Mouse (Mus musculus): ENCODE measurements at regions not wholly inside any gene's neighbourhood (a gene's known extent, or its start where the extent isn't known, plus 50 kb on each side); places are given as distances from the start of the nearest gene placed in this dataset.

DNA sequence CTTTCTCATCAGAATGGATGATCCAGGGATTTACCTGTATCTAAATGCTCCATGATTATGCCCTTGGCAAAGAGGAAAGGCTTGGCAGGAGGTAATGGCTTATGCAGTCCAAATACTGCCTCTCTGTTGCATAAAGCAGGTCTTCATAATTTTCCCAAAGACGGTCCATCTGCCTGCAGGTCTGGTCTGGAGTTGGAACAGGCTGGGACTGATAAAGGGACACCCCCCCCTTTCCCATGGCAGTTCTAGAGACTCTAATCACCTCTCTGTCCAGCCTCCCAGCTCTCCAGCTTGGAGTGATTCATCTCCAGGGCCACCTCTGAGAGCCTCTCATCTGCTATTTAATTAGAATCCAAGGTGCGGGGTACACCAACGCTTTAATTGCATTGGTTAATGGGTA lies 65.9 kb upstream of the Glce start:
- 80% methylated on average over 3 of the region's 3 CpGs for WGBS
- H3K27me3 ChIP-seq (ENCODE audit: insufficient read depth, poor library complexity, severe bottlenecking): peaks cover 18% of the 10 kb centered on the region; the same call in 1 of the 2 replicates
- H3K4me3 ChIP-seq: no peak overlapping the region
- no peak for DNase-seq (ENCODE audit: low spot score)
- no peaks in the 10 kb centered on the region for H3K36me3 ChIP-seq
- peaks cover 62% of the 10 kb centered on the region for H3K4me1 ChIP-seq (replicated peaks)
- H3K9me3 ChIP-seq: no peaks in the 10 kb centered on the region
- no peak overlapping the region for H3K27ac ChIP-seq

DNA sequence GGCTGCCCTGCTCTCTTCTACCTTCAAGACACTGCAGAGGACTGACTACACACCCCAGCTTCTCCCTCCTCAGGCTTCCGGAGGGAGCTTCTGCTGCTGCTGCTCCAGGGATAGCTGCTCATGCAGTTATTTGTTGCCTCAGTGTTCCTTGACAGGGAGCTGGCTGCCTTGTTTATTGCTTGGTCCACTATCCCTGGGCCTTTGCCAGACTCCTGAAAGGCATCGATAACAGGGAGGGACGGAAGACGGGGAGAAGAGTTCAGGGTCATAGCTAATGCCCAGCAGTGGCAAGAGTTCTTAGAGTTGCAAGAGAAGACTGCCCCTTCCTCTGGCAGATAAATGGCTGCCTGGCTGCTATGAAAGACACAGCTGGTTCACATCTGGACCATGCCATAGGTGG lies 64.4 kb upstream of the Glce start:
- Histone ChIP-seq H3K36me3 (no peaks in the 10 kb centered on the region), H3K27ac (no peak overlapping the region), H3K4me3 (no peak overlapping the region), H3K4me1 (replicated peaks) (peaks cover 54% of the 10 kb centered on the region), H3K9me3 (no peaks in the 10 kb centered on the region), H3K27me3 (ENCODE audit: insufficient read depth, poor library complexity, severe bottlenecking) (peaks cover 11% of the 10 kb centered on the region; the same call in 1 of the 2 replicates)
- 86% methylated on average over 4 of the region's 4 CpGs for WGBS
- DNase-seq (ENCODE audit: low spot score): no peak

DNA sequence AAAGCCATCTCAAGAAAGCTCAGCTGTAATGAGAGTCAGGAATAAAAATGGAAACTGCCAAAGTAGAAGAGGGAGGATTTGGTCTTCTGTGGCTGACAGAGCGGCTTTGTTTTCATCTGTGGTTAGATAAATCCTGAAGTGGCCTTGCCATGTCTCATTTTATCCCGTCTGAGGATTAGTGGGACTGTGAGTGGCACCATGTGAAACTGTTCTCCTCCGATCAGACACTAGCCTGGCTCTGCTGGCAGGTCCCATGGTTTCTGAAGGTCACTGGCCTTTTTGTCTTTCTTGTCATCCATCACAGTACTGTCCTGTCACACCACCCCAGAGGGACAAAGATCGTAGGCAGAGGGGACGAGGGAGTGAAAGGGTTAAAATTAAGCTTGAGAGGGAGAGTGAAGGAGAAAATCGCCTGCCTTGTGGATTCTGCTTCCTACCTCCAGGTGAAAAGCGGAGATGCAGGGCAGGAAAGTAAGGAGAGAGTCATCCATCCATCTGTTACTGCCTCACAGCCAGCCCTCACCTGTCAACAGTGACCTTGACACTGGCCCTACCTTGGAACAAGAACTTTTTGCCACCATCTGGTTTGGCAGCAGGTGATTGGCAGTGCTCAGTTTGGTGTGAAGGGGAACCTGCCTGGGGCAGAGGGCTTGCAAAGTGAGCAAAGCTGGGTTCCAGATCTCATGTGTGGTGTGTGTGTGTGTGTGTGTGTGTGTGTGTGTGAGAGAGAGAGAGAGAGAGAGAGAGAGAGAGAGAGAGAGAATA lies 63.2 kb upstream of the Glce start:
- Histone ChIP-seq H3K9me3 (no peaks in the 10 kb centered on the region), H3K4me3 (no peak overlapping the region), H3K4me1 (replicated peaks) (peaks cover 56% of the 10 kb centered on the region), H3K27me3 (ENCODE audit: insufficient read depth, poor library complexity, severe bottlenecking) (peaks cover 11% of the 10 kb centered on the region; the same call in 1 of the 2 replicates), H3K36me3 (no peaks in the 10 kb centered on the region), H3K27ac (no peak overlapping the region)
- 57% methylated on average over 7 of the region's 7 CpGs for WGBS
- no peak for DNase-seq (ENCODE audit: low spot score)

DNA sequence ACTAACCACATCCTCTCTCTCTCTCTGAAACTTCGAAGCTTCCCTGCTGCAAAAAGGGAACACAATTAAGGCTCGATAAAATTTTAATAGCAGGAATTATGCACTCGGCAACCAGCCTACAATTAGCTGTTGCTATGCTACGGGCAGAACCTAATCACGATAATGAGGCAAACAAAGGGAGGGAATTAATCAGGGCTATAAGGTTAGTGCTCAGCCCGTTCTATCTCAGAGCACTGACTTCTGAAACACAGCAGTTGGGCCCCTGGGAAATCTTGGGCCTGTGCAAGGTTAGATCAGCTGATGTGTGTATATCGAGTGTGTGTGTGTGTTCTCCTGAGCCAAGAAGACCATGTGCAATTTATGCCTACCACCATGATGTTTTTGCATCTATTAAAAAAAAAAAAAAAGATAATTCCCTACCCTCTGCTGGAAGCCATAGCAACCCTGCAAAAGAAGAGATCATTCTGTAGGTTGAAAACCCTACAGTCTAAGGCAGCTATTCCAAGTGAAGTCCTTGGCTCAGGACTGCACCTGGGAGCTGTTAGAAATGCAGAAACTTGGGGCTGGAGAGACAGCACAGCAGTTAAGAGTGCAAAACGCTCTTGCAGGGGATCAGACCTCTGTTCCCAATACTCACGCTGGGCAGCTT lies 58.9 kb upstream of the Glce start:
- Histone ChIP-seq H3K36me3 (no peaks in the 10 kb centered on the region), H3K27ac (peak overlapping the region; percentile 73), H3K9me3 (no peaks in the 10 kb centered on the region), H3K4me3 (no peak overlapping the region), H3K4me1 (replicated peaks) (peaks cover 41% of the 10 kb centered on the region), H3K27me3 (ENCODE audit: insufficient read depth, poor library complexity, severe bottlenecking) (no peaks in the 10 kb centered on the region)
- no peak for DNase-seq (ENCODE audit: low spot score)
- 49% methylated on average over 9 of the region's 9 CpGs for WGBS

GRCm38 (mm10) chr9:62180456-62181181 lies 58.2 kb upstream of the Glce start:
- no peak overlapping the region for H3K4me3 ChIP-seq
- H3K9me3 ChIP-seq: no peaks in the 10 kb centered on the region
- no peaks in the 10 kb centered on the region for H3K27me3 ChIP-seq (ENCODE audit: insufficient read depth, poor library complexity, severe bottlenecking)
- DNase-seq (ENCODE audit: low spot score): peak; percentile 52
- peak overlapping the region; percentile 54 for H3K27ac ChIP-seq
- peaks cover 37% of the 10 kb centered on the region for H3K4me1 ChIP-seq (replicated peaks)
- H3K36me3 ChIP-seq: no peaks in the 10 kb centered on the region
- 56% methylated on average over 11 of the region's 11 CpGs for WGBS

GRCm38 (mm10) chr9:62174651-62175050 lies 52.2 kb upstream of the Glce start:
- Histone ChIP-seq H3K4me3 (no peak overlapping the region), H3K27me3 (ENCODE audit: insufficient read depth, poor library complexity, severe bottlenecking) (no peaks in the 10 kb centered on the region), H3K36me3 (no peaks in the 10 kb centered on the region), H3K4me1 (replicated peaks) (0 out of 2 replicates have a peak, but pooled peaks cover under 1% of the 10 kb centered on the region), H3K9me3 (peaks cover 3% of the 10 kb centered on the region; the same call in 1 of the 2 replicates), H3K27ac (no peak overlapping the region)
- 94% methylated on average over 7 of the region's 7 CpGs for WGBS
- DNase-seq (ENCODE audit: low spot score): no peak

Data from hindbrain, embryonic 10.5 days (tissue).